Mouse (Mus musculus) lung, postnatal 4 days (tissue): ENCODE measurements around the gene Rasgef1c.

Experiments used
- DNase-seq, 2 experiments: peaks; one replicate each; pipeline ENCODE4 v3.0.0; 2021

Rasgef1c gene

DNA sequence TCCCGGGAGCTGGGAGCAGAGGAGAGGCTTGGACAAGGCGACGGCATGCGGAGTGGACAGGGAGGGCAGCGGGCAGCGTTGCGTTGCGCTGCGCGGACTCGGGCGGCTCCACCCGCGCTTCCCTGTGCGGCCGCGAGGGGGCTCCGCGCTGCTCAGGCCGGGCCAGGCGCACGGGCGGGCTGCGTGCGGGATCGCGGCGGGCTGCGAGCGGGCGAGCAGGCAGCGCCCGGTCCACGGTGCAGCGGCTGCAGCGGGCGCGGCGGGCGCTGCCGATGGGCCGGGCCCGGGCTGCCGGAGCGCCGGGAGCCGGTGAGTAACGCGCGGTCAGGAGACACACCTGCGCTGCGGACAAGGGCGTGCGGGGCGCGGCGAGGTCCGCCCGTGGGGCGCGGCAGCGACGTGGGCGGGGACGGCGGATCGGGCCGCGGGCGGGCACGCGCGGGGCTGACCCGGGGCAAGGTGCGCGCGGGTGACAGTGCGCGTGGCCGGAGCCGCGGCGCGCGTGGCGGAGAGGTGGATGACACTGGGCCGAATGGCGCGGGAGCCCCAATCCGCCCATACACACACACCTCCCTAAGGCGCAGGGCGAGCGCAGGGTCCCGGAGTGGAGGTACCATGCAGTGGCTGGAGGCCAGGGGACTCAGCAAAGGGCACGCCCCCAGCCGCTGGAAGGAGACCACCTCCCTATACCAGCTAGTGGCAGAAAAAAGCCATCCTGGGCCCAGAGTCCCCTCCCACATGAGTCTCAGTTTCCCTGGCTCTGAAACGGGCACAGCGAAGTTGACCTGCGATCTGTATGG is at the start of gene Rasgef1c:
Gene Rasgef1c, plus strand, starts transcription at position 177 of the 800 bp plus-strand sequence.
- DNase-seq = peak; percentile 74 to 81

DNA sequence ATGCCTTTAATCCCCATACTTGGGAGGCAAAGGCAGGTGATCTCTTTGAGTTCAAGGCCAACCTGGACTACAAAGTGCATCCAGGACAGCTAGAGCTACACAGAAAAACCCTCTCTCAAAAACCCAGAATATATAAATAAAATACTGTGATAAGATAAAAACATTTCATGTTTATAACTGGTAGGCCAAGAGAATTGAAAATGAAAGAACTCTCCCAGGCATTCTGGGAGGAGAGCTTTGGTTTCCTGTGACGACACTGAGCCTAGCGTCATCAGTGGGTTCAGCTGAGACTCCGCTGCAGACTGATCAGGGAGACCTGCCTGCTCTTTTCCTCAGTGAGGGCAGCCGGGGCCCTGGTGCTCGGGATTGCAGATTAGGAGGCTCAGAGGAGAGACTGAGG is 46.5 kb upstream of the Rasgef1c start:
- no peak for DNase-seq

DNA sequence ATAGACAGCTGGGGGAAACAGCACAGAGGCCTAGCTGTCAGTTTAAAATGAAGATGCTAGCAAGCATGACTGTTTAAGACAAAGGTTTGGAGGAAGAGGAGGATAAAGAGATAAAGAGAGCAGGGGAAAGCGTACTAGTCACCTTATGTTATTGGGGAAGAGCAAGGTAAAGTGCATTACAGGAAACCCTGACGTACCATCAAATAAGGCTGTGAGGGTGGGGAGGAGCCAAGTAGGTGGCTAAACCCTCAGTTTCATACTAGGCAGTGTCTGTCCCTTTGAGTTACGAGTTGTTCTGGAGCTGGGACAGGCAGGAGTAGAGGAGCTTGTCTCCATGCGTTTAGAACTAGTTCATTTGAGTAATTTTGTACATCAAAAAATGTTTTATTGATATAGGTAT is 40.5 kb upstream of the Rasgef1c start:
- no peak for DNase-seq

DNA sequence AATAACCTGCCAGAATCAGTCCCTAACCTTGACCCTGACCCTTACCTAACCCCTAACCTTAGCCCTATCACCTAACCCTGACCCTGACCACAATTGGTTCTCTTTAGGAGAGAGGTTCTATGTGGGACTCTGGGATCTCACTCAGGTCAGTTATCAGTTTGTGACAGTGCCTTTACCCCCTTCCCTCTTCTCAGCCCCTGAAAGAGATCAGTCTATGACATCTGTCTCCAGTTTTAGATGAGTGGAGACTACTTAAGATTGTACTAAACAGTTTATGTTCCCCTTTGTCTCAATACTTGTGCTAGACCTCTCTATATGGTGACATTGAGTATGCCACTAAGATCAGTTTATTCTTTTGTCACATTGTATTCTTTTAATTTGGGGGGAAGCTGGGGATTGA is 37.7 kb upstream of the Rasgef1c start:
- DNase-seq = no peak

DNA sequence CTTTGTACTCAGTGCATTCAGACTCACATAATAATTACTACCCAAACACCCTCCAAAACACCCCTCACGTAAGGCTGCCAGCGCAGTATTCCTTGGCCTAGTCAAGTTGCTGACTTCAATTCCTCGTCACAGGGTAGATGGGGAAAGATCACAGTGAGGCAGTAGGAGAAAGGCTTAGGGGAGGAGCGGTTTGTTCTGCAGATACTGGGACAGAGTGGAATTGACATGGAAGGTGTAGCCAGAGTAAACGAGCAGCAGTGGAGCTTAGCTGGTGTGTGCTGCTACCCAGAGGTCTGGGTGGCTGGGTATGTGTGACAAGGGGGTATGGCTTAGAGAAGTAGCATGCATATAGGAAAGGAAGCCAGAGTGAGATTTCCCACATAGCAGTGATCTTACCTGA is 34.3 kb upstream of the Rasgef1c start:
- peak in 1 of 2 experiments; percentile 1 for DNase-seq

GRCm38 (mm10) chr11:49869762-49870161 is 31.9 kb upstream of the Rasgef1c start:
- peak; percentile 27 to 69 for DNase-seq

DNA sequence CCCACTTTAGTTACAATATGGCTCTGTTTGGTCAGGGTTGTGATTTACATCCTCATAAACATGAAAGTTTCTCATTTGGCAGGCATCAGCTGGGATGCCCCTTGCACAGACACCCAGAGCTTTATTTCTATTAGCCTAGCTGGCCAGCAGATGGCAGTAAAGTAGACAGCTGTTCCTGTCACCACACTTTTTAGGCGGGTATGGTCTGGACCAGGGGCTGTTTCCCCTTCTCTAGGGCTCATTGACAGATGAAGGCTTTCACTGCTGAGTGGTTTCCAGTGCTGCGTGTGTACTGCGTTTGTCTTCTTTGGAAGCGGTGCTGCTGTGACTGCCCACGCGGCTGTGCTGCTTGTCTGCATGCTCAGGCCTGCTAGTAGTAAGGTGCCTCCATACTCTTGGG is 29.7 kb upstream of the Rasgef1c start:
- peak; percentile 21 to 51 for DNase-seq

GRCm38 (mm10) chr11:49872779-49873178 is 28.9 kb upstream of the Rasgef1c start:
- DNase-seq = peak in 1 of 2 experiments; percentile 16

GRCm38 (mm10) chr11:49876948-49877817 is 24.5 kb upstream of the Rasgef1c start:
- peak; percentile 31 to 51 for DNase-seq

GRCm38 (mm10) chr11:49879950-49880642 is 21.5 kb upstream of the Rasgef1c start:
- DNase-seq = peak; percentile 72 to 81

GRCm38 (mm10) chr11:49883394-49883793 is 18.2 kb upstream of the Rasgef1c start:
- no peak for DNase-seq

- no peak for DNase-seq
Observed at GRCm38 (mm10) chr11:49888469-49888868, 13.2 kb upstream of the Rasgef1c start.

- DNase-seq = no peak
Observed at GRCm38 (mm10) chr11:49891993-49892392, 9.6 kb upstream of the Rasgef1c start.

DNA sequence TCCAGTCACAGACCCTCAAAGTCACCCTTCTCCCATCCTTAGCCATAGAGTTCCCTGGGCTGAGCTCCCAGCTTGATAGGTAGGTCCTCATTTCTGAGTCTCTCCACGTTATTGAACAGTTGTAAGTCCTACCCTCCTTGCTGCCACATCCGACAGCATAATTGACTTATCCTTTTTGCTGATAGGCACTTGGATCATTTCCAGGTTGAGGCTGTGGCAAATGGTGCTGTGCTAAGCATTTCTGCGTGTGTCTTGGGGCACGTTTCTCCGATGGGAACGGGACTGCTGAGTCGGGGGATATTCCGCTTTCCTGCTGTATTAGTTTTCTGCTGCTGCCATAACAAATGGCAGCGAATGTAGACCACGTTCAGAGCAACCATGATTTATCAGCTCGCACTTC is 7.8 kb upstream of the Rasgef1c start:
- DNase-seq = no peak

- DNase-seq = no peak
Observed at GRCm38 (mm10) chr11:49895966-49896590, 5.6 kb upstream of the Rasgef1c start.

- no peak for DNase-seq
Observed at GRCm38 (mm10) chr11:49900043-49900442, 1.6 kb upstream of the Rasgef1c start.

DNA sequence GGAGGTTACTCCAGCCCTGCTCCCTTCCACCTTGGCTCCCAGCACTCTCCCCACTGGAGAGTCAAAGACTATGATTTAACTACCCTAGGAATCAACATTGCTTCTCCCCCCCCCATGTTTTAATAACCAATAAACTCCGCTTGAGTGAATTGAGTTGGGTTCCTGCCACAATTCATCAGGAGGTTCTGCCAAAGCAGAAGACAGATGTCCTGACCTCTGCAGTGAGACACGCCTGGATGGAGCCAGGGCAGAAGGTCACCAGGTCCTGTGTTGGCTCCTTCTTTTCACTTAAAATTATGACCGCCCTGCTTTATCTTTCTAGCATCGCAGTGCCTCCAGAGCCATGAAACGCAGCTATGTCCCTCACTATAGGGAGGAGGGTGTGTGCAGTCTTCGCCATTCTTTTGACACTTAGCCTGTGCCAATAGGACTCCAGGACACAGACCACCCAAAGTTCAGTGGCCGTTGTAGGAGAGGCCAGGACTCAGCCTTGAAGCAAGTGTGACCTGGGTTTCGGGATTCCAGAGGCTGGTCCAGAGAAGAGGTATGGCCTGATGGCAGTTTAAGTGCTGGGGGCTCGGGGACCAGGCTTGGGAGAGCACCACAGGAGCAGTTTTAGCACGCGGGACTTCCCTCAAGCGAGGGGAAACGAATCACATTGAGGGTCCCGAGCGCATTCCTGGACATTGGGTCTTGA is 525 bp upstream of the Rasgef1c start:
- DNase-seq = no peak

- DNase-seq = peak; percentile 52 to 75
Observed at GRCm38 (mm10) chr11:49903333-49903732, 1.7 kb downstream of the Rasgef1c start.

DNA sequence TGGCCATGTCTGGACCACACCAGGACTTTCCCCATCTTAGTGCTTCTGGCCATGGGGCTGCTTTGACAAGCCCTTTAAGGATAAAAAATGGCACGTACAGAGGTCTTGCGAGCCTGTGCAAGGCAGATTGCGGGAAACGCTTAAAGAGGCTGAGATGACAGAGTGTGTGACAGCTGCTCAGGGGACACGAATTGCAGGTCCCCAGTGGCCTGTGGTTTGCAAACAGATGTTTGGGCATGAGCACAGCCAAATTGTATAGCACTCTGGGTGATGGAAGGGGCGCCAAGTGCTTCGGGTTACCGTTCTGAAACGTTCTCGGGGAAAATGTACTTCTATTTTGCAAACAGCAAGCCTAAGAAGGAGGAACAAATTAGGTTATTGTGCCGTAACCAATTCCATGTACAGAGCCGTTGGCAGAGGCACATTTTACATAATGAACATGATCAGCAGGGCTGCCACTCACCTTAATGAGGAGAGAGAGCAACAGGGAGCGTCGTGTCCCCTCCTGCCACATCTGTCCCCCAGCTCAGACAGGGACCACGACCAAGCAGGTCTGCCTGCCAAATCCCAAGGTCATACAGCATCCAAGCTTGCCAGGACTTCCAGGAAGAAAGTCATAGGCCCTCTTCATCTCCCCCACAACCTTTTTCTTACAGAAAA is 17.0 kb downstream of the Rasgef1c start:
- no peak for DNase-seq

- DNase-seq = no peak
Observed at GRCm38 (mm10) chr11:49919304-49919703, 17.7 kb downstream of the Rasgef1c start.

DNA sequence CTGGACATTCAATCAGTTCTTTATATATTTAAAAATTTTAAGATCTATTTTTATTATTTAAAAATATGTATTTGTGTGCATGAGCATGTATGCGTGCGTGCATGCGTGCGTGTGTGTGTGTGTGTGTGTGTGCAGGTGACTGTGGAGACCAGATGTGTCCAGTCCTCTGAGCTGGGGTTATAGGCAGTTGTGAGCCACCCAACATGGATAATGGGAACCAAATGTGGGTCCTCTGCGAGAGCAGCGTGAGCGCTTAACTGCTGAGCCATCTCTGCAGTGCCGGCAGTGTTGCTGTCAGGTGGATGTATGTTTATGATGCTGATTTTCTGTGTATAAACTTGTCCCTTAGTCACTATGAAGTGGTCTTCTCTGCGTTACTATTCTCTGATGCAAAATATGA is 21.9 kb downstream of the Rasgef1c start:
- no peak for DNase-seq

GRCm38 (mm10) chr11:49926183-49926582 is 24.5 kb downstream of the Rasgef1c start:
- DNase-seq = no peak
